Mouse (Mus musculus) liver, postnatal 0 days (tissue): ENCODE data around the gene Hoxa7. TPM values are rescaled to one million over a fixed set of nuclear protein-coding genes. Genes with fewer than 3 reads are reported as not detected.

Source experiments
- ATAC-seq: fragments of 200-750 bp; cut with Nextera tagmentation; 2 replicates; pipeline ENCODE4 v1.8.0; 2017; ENCODE audit warnings: mild to moderate bottlenecking, moderate library complexity
- DNase-seq: peaks from one replicate; pipeline ENCODE4 v3.0.0-alpha.2; 2016
- H3K27ac ChIP-seq: fragments of 300-500 bp; sonication (generic); 2 replicates; pipeline ENCODE4 v1.5.1; 2014; ENCODE audit warnings: antibody characterized with exemption, moderate library complexity, mild to moderate bottlenecking, low read depth
- H3K27me3 ChIP-seq: fragments of 300-500 bp; sonication (generic); 2 replicates; pipeline ENCODE4 v1.6.1; 2014; ENCODE audit warnings: low read length, control low read depth, mixed read lengths; ENCODE audit not compliant: insufficient read depth
- H3K36me3 ChIP-seq: fragments of 300-500 bp; sonication (generic); replicated peaks from 2 replicates; pipeline ENCODE4 v1.6.1; 2014; ENCODE audit warnings: mild to moderate bottlenecking, control low read depth, low read length, moderate library complexity, mixed read lengths; ENCODE audit not compliant: insufficient read depth
- H3K4me1 ChIP-seq: fragments of 300-500 bp; sonication (generic); 2 replicates; pipeline ENCODE4 v1.6.1; 2014; ENCODE audit warnings: antibody characterized with exemption, mild to moderate bottlenecking, control low read depth; ENCODE audit not compliant: insufficient read depth
- H3K4me2 ChIP-seq: fragments of 300-500 bp; sonication (generic); 2 replicates; pipeline ENCODE4 v1.6.1; 2014; ENCODE audit warnings: low read depth, mild to moderate bottlenecking, low read length, moderate library complexity, mixed read lengths
- H3K4me3 ChIP-seq: fragments of 300-500 bp; sonication (generic); 2 replicates; pipeline ENCODE4 v1.5.1; 2014; ENCODE audit warnings: low read depth, low read length
- H3K9ac ChIP-seq: fragments of 300-500 bp; sonication (generic); replicated peaks from 2 replicates; pipeline ENCODE4 v1.6.1; 2014; ENCODE audit warnings: mild to moderate bottlenecking, moderate library complexity
- H3K9me3 ChIP-seq: fragments of 300-500 bp; sonication (generic); 2 replicates; pipeline ENCODE4 v1.6.1; 2016; ENCODE audit warnings: mild to moderate bottlenecking, control low read depth, low read length, mixed read lengths
- CTCF ChIP-seq: sonication (generic); IDR thresholded peaks from 2 replicates; pipeline ENCODE4 v1.5.1; 2016; ENCODE audit warnings: antibody characterized with exemption, low read depth
- EP300 ChIP-seq: IDR thresholded peaks from 2 replicates; pipeline ENCODE4 v1.6.1; 2016; ENCODE audit warnings: antibody characterized with exemption, low read depth, mild to moderate bottlenecking
- WGBS: fragments of 180-500 bp; shearing (Covaris S2); extraction: QIAGEN DNeasy Blood & Tissue Kit; methylation state at CpG from one replicate; pipeline ENCODE4 v1.1.7; 2014; ENCODE audit not compliant: insufficient replicate concordance; 5-methylcytosine and 5-hydroxymethylcytosine counted together
- polyA plus RNA-seq: library from polyadenylated mRNA; unstranded; fragments of >200 nt; fragmentation: Nextera tagmentation; extraction: Ambion mirVana; gene quantifications from 2 replicates; pipeline ENCODE4 v1.2.1, GENCODE M21; 2015

Hoxa7 gene
- polyA plus RNA-seq, 1 experiment from 2014 or later = 0.39 TPM

- 11% methylated on average over 47 of the region's 47 CpGs for WGBS
- Histone ChIP-seq H3K9ac (no peak within 1 kb of the TSS), H3K4me1 (peaks cover 6% of the 10 kb centered on the region), H3K27me3 (peaks cover 97% of the 10 kb centered on the region), H3K36me3 (no peaks in the 10 kb centered on the region), H3K4me3 (peak within 1 kb of the TSS; percentile 29), H3K27ac (no peak within 1 kb of the TSS), H3K4me2 (peak within 1 kb of the TSS; percentile 52), H3K9me3 (no peaks in the 10 kb centered on the region)
- ATAC-seq (no peak), DNase-seq (peak; percentile 39)
- TF ChIP-seq EP300 = no peak
Observed at GRCm38 (mm10) chr6:52208072-52208867, 13.4 kb downstream of the Hoxa7 start, which contains the start of gene Hoxa6. Hoxa6 (minus strand) TSS chr6:52208722.

- Histone ChIP-seq H3K9me3 (no peaks in the 10 kb centered on the region), H3K4me2 (no peak overlapping the region), H3K27me3 (peaks cover 97% of the 10 kb centered on the region), H3K4me3 (no peak overlapping the region), H3K9ac (no peak overlapping the region), H3K27ac (no peak overlapping the region), H3K36me3 (no peaks in the 10 kb centered on the region), H3K4me1 (peaks cover 6% of the 10 kb centered on the region)
- DNase-seq = no peak
- ATAC-seq = no peak
- TF ChIP-seq CTCF = no peak
- no peak for TF ChIP-seq EP300
Observed at GRCm38 (mm10) chr6:52207684-52207976, 14.0 kb downstream of the Hoxa7 start.

GRCm38 (mm10) chr6:52206882-52207683, 14.6 kb downstream of the Hoxa7 start:
- TF ChIP-seq CTCF (no peak), EP300 (no peak)
- no peak overlapping the region for H3K4me3 ChIP-seq
- no peak overlapping the region for H3K9ac ChIP-seq
- peaks cover 6% of the 10 kb centered on the region; the same call in 1 of the 2 replicates for H3K4me1 ChIP-seq
- H3K9me3 ChIP-seq = no peaks in the 10 kb centered on the region
- no peak for DNase-seq
- H3K27ac ChIP-seq = no peak overlapping the region
- WGBS = 35% methylated on average over 4 of the region's 4 CpGs
- H3K27me3 ChIP-seq = peaks cover 95% of the 10 kb centered on the region
- H3K4me2 ChIP-seq = no peak overlapping the region
- no peak for ATAC-seq
- no peaks in the 10 kb centered on the region for H3K36me3 ChIP-seq

- Histone ChIP-seq H3K9ac (no peak overlapping the region), H3K4me3 (no peak overlapping the region), H3K36me3 (no peaks in the 10 kb centered on the region), H3K4me2 (no peak overlapping the region), H3K4me1 (peaks cover 6% of the 10 kb centered on the region; the same call in 1 of the 2 replicates), H3K9me3 (no peaks in the 10 kb centered on the region), H3K27me3 (peaks cover 93% of the 10 kb centered on the region), H3K27ac (no peak overlapping the region)
- ATAC-seq (no peak), DNase-seq (no peak)
- TF ChIP-seq EP300 (no peak), CTCF (no peak)
- 52% methylated on average over 55 of the region's 55 CpGs for WGBS
Observed at GRCm38 (mm10) chr6:52205638-52206621, 15.7 kb downstream of the Hoxa7 start.

GRCm38 (mm10) chr6:52205221-52205620, 16.4 kb downstream of the Hoxa7 start:
- DNase-seq (no peak), ATAC-seq (no peak)
- Histone ChIP-seq H3K4me3 (no peak overlapping the region), H3K36me3 (no peaks in the 10 kb centered on the region), H3K27me3 (peaks cover 93% of the 10 kb centered on the region), H3K4me1 (peaks cover 6% of the 10 kb centered on the region; the same call in 1 of the 2 replicates), H3K9me3 (no peaks in the 10 kb centered on the region), H3K9ac (no peak overlapping the region), H3K4me2 (no peak overlapping the region), H3K27ac (no peak overlapping the region)
- TF ChIP-seq EP300 (no peak), CTCF (no peak)
- WGBS = 53% methylated on average over 14 of the region's 14 CpGs
